Mouse (Mus musculus) midbrain, embryonic 13.5 days (tissue): ENCODE measurements around the gene Cnn1. TPM values are rescaled to one million over a fixed set of nuclear protein-coding genes. Genes with fewer than 3 reads are reported as not detected.

Source experiments
- ATAC-seq: fragments of 200-750 bp; cut with Nextera tagmentation; 2 replicates; pipeline ENCODE4 v1.8.0; 2017; ENCODE audit warnings: mild to moderate bottlenecking, moderate TSS enrichment, moderate library complexity
- H3K27ac ChIP-seq: fragments of 300-500 bp; sonication (generic); 2 replicates; pipeline ENCODE4 v1.5.1; 2015; ENCODE audit warnings: inconsistent platforms, mild to moderate bottlenecking, moderate library complexity
- H3K27me3 ChIP-seq: fragments of 300-500 bp; sonication (generic); 2 replicates; pipeline ENCODE4 v1.6.1; 2015; ENCODE audit warnings: mild to moderate bottlenecking, inconsistent platforms
- H3K36me3 ChIP-seq: fragments of 300-500 bp; sonication (generic); 2 replicates; pipeline ENCODE4 v1.6.1; 2015; ENCODE audit warnings: mild to moderate bottlenecking, inconsistent platforms
- H3K4me1 ChIP-seq: fragments of 300-500 bp; sonication (generic); replicated peaks from 2 replicates; pipeline ENCODE4 v1.6.1; 2015; ENCODE audit warnings: inconsistent platforms
- H3K4me2 ChIP-seq: fragments of 300-500 bp; sonication (generic); replicated peaks from 2 replicates; pipeline ENCODE4 v1.6.1; 2015; ENCODE audit warnings: moderate library complexity, mild to moderate bottlenecking, inconsistent platforms
- H3K4me3 ChIP-seq: fragments of 300-500 bp; sonication (generic); replicated peaks from 2 replicates; pipeline ENCODE4 v1.5.1; 2015; ENCODE audit warnings: mild to moderate bottlenecking, inconsistent platforms
- H3K9ac ChIP-seq: fragments of 300-500 bp; sonication (generic); replicated peaks from 2 replicates; pipeline ENCODE4 v1.6.1; 2015; ENCODE audit warnings: mild to moderate bottlenecking, inconsistent platforms
- H3K9me3 ChIP-seq: fragments of 300-500 bp; sonication (generic); 2 replicates; pipeline ENCODE4 v1.6.1; 2016; ENCODE audit warnings: mild to moderate bottlenecking, inconsistent platforms
- WGBS: fragments of 180-500 bp; shearing (Covaris S2); methylation state at CpG from one replicate; pipeline ENCODE4 v1.1.7; 2015; 5-methylcytosine and 5-hydroxymethylcytosine counted together
- polyA plus RNA-seq: library from polyadenylated mRNA; unstranded; fragments of >200 nt; fragmentation: Nextera tagmentation; extraction: Ambion mirVana; gene quantifications from 2 replicates; pipeline ENCODE4 v1.2.1, GENCODE M21; 2015

The Cnn1 gene
- 1.7 and 2.0 TPM in 2 replicates for polyA plus RNA-seq

- Histone ChIP-seq H3K4me1 (peaks cover 9% of the 10 kb centered on the region; the same call in 1 of the 2 replicates), H3K9ac (no peak within 1 kb of the TSS), H3K27ac (no peak within 1 kb of the TSS), H3K27me3 (peaks cover 48% of the 10 kb centered on the region), H3K4me2 (no peak within 1 kb of the TSS), H3K36me3 (no peaks in the 10 kb centered on the region), H3K4me3 (no peak within 1 kb of the TSS), H3K9me3 (no peaks in the 10 kb centered on the region)
- ATAC-seq, result no peak
- WGBS, result 10% methylated on average over 14 of the region's 14 CpGs
Measured at GRCm38 (mm10) chr9:22098993-22099696, at the start of gene Cnn1. Gene Cnn1 (plus strand): TSS chr9:22099216.

GRCm38 (mm10) chr9:22049315-22049714 is 49.7 kb upstream of the Cnn1 start:
- Histone ChIP-seq H3K4me3 (peak overlapping the region; percentile 99), H3K36me3 (0 out of 2 replicates have a peak, but pooled peaks cover 4% of the 10 kb centered on the region), H3K4me1 (peaks cover 52% of the 10 kb centered on the region), H3K27ac (peak overlapping the region; percentile 94), H3K4me2 (peak overlapping the region; percentile 83), H3K27me3 (peaks cover 7% of the 10 kb centered on the region; the same call in 1 of the 2 replicates), H3K9me3 (no peaks in the 10 kb centered on the region), H3K9ac (peak overlapping the region; percentile 96)
- no peak for ATAC-seq
- WGBS, result 48% methylated on average over 11 of the region's 11 CpGs

- peaks cover 7% of the 10 kb centered on the region; the same call in 1 of the 2 replicates for H3K27me3 ChIP-seq
- no peaks in the 10 kb centered on the region for H3K9me3 ChIP-seq
- 15% methylated on average over 4 of the region's 4 CpGs for WGBS
- peak overlapping the region; percentile 96 for H3K9ac ChIP-seq
- H3K4me1 ChIP-seq, result peaks cover 57% of the 10 kb centered on the region
- peak overlapping the region; percentile 99 for H3K4me3 ChIP-seq
- ATAC-seq, result peak; percentile 1; the same call in 1 of the 2 replicates
- 0 out of 2 replicates have a peak, but pooled peaks cover 4% of the 10 kb centered on the region for H3K36me3 ChIP-seq
- H3K4me2 ChIP-seq, result peak overlapping the region; percentile 83
- H3K27ac ChIP-seq, result peak overlapping the region; percentile 94
Measured at GRCm38 (mm10) chr9:22049721-22050270, 49.2 kb upstream of the Cnn1 start.

GRCm38 (mm10) chr9:22050351-22050889 is 48.6 kb upstream of the Cnn1 start:
- Histone ChIP-seq H3K9ac (peak overlapping the region; percentile 96), H3K9me3 (no peaks in the 10 kb centered on the region), H3K27ac (peak overlapping the region; percentile 94), H3K36me3 (0 out of 2 replicates have a peak, but pooled peaks cover 4% of the 10 kb centered on the region), H3K27me3 (peaks cover 7% of the 10 kb centered on the region; the same call in 1 of the 2 replicates), H3K4me3 (peak overlapping the region; percentile 99), H3K4me2 (peak overlapping the region; percentile 83), H3K4me1 (peaks cover 52% of the 10 kb centered on the region)
- peak; percentile 46 for ATAC-seq
- under 1% methylated on average over 42 of the region's 43 CpGs for WGBS

- under 1% methylated on average over 61 of the region's 67 CpGs for WGBS
- peak; percentile 30 for ATAC-seq
- H3K36me3 ChIP-seq, result no peaks in the 10 kb centered on the region; the same call in 1 of the 2 replicates
- H3K4me1 ChIP-seq, result peaks cover 51% of the 10 kb centered on the region
- peak overlapping the region; percentile 83 for H3K4me2 ChIP-seq
- no peaks in the 10 kb centered on the region for H3K9me3 ChIP-seq
- H3K27me3 ChIP-seq, result peaks cover 7% of the 10 kb centered on the region; the same call in 1 of the 2 replicates
- H3K9ac ChIP-seq, result peak overlapping the region; percentile 96
- peak overlapping the region; percentile 99 for H3K4me3 ChIP-seq
- H3K27ac ChIP-seq, result peak overlapping the region; percentile 94
Measured at GRCm38 (mm10) chr9:22051161-22051957, 47.7 kb upstream of the Cnn1 start.

GRCm38 (mm10) chr9:22051958-22052254 is 47.1 kb upstream of the Cnn1 start, which contains the start of gene Elavl3:
Gene Elavl3 (minus strand): TSS chr9:22052023.
- Histone ChIP-seq H3K4me2 (peak within 1 kb of the TSS; percentile 83), H3K27ac (peak within 1 kb of the TSS; percentile 94), H3K9me3 (no peaks in the 10 kb centered on the region), H3K4me3 (peak within 1 kb of the TSS; percentile 99), H3K27me3 (peaks cover 7% of the 10 kb centered on the region; the same call in 1 of the 2 replicates), H3K4me1 (peaks cover 45% of the 10 kb centered on the region), H3K36me3 (peaks cover 4% of the 10 kb centered on the region), H3K9ac (peak within 1 kb of the TSS; percentile 96)
- under 1% methylated on average over 23 of the region's 28 CpGs for WGBS
- peak; percentile 79 for ATAC-seq

- Histone ChIP-seq H3K4me1 (peaks cover 28% of the 10 kb centered on the region), H3K4me3 (no peak overlapping the region), H3K9me3 (no peaks in the 10 kb centered on the region), H3K27me3 (peaks cover 7% of the 10 kb centered on the region; the same call in 1 of the 2 replicates), H3K36me3 (peaks cover 22% of the 10 kb centered on the region), H3K27ac (no peak overlapping the region), H3K9ac (no peak overlapping the region), H3K4me2 (no peak overlapping the region)
- no peak for ATAC-seq
- 34% methylated on average over 6 of the region's 7 CpGs for WGBS
Measured at GRCm38 (mm10) chr9:22053657-22054056, 45.4 kb upstream of the Cnn1 start.

GRCm38 (mm10) chr9:22054411-22055076 is 44.5 kb upstream of the Cnn1 start:
- Histone ChIP-seq H3K36me3 (peaks cover 27% of the 10 kb centered on the region), H3K27me3 (peaks cover 7% of the 10 kb centered on the region; the same call in 1 of the 2 replicates), H3K9me3 (no peaks in the 10 kb centered on the region), H3K4me2 (peak overlapping the region; percentile 53), H3K4me3 (peak overlapping the region; percentile 20), H3K27ac (peak overlapping the region; percentile 14; the same call in 1 of the 2 replicates), H3K9ac (0 out of 2 replicates have a peak overlapping the region, but pooled peaks have one; percentile 10), H3K4me1 (peaks cover 19% of the 10 kb centered on the region)
- peak; percentile 9; the same call in 1 of the 2 replicates for ATAC-seq
- WGBS, result 2% methylated on average over 32 of the region's 32 CpGs

GRCm38 (mm10) chr9:22055713-22056112 is 43.3 kb upstream of the Cnn1 start:
- Histone ChIP-seq H3K9ac (no peak overlapping the region), H3K27ac (no peak overlapping the region), H3K9me3 (no peaks in the 10 kb centered on the region), H3K4me2 (no peak overlapping the region), H3K27me3 (peaks cover 7% of the 10 kb centered on the region; the same call in 1 of the 2 replicates), H3K4me1 (peaks cover 11% of the 10 kb centered on the region), H3K36me3 (peaks cover 33% of the 10 kb centered on the region), H3K4me3 (no peak overlapping the region)
- WGBS, result 42% methylated on average over 29 of the region's 29 CpGs
- no peak for ATAC-seq

GRCm38 (mm10) chr9:22056303-22056910 is 42.6 kb upstream of the Cnn1 start:
- no peaks in the 10 kb centered on the region for H3K9me3 ChIP-seq
- no peak overlapping the region for H3K4me3 ChIP-seq
- no peak overlapping the region for H3K4me2 ChIP-seq
- H3K27me3 ChIP-seq, result peaks cover 7% of the 10 kb centered on the region; the same call in 1 of the 2 replicates
- H3K27ac ChIP-seq, result no peak overlapping the region
- no peak overlapping the region for H3K9ac ChIP-seq
- peaks cover 39% of the 10 kb centered on the region for H3K36me3 ChIP-seq
- peaks cover 11% of the 10 kb centered on the region for H3K4me1 ChIP-seq
- ATAC-seq, result no peak
- WGBS, result 81% methylated on average over 9 of the region's 9 CpGs
